9 mouse cellular contexts compared by ENCODE assay signal in genomic region chr16:44391877-44392548, GRCm38 (mm10). TPM values are rescaled to one million over a fixed set of nuclear protein-coding genes. Genes with fewer than 3 reads are reported as not detected.
DNase-seq lines count a peak whose midpoint lies in the region; ATAC-seq and TF ChIP-seq lines count a peak whose summit lies in the region.
"Had no signal": no experiment of that assay in that cellular context is flagged by ENCODE, and none has a peak within 500 bp of the region (broad histone marks: within the 10 kb centered on the region; RNA-seq: fewer than 3 reads in every experiment).

No protein-coding gene starts in this region.

- H3K4me3 ChIP-seq in liver, embryonic 12.5 days = no peak overlapping the region
- H3K4me3 ChIP-seq in embryonic facial prominence, embryonic 14.5 days (ENCODE audit: low read depth, low read length) = no peak overlapping the region
- no peak overlapping the region for H3K4me3 ChIP-seq in midbrain, embryonic 11.5 days (ENCODE audit: low read depth, low read length)
- no peak overlapping the region for H3K4me3 ChIP-seq in stomach, postnatal 0 days (ENCODE audit: low read depth, low read length)
- H3K4me3 ChIP-seq: embryonic facial prominence, embryonic 15.5 days had no signal

- no peak for TF ChIP-seq EP300 in stomach, postnatal 0 days (optimal IDR thresholded peaks at IDR 0.05)

- 0 out of 2 replicates have a peak, but pooled peaks cover 4% of the 10 kb centered on the region for H3K9me3 ChIP-seq in liver, embryonic 12.5 days (replicated peaks)
- H3K9me3 ChIP-seq in embryonic facial prominence, embryonic 14.5 days (ENCODE audit: control insufficient read depth, low read length) = no peaks in the 10 kb centered on the region
- H3K9me3 ChIP-seq in midbrain, embryonic 11.5 days (ENCODE audit: control insufficient read depth, low read length) = no peaks in the 10 kb centered on the region
- H3K9me3 ChIP-seq in stomach, postnatal 0 days (ENCODE audit: control insufficient read depth, low read length) = no peaks in the 10 kb centered on the region
- H3K9me3 ChIP-seq: embryonic facial prominence, embryonic 15.5 days had no signal

- no peak overlapping the region for H3K4me2 ChIP-seq in liver, embryonic 12.5 days
- no peak overlapping the region for H3K4me2 ChIP-seq in embryonic facial prominence, embryonic 14.5 days (ENCODE audit: low read depth, low read length)
- H3K4me2 ChIP-seq in midbrain, embryonic 11.5 days = no peak overlapping the region
- no peak overlapping the region for H3K4me2 ChIP-seq in stomach, postnatal 0 days (replicated peaks; ENCODE audit: low read depth)
- H3K4me2 ChIP-seq: embryonic facial prominence, embryonic 15.5 days had no signal

- ATAC-seq in liver, embryonic 12.5 days = no peak
- ATAC-seq in embryonic facial prominence, embryonic 14.5 days (ENCODE audit: low read depth) = no peak
- ATAC-seq in midbrain, embryonic 11.5 days (ENCODE audit: low FRiP score) = no peak
- ATAC-seq in stomach, postnatal 0 days (ENCODE audit: low FRiP score, low TSS enrichment) = peak; percentile 85

- 32% methylated on average over 9 of the region's 9 CpGs for WGBS in liver, embryonic 12.5 days (ENCODE audit: insufficient replicate concordance)
- WGBS in embryonic facial prominence, embryonic 14.5 days = 41% methylated on average over 9 of the region's 9 CpGs
- 42% methylated on average over 9 of the region's 9 CpGs for WGBS in midbrain, embryonic 11.5 days
- WGBS in stomach, postnatal 0 days = 37% methylated on average over 9 of the region's 9 CpGs

- H3K36me3 ChIP-seq in liver, embryonic 12.5 days = peaks cover 25% of the 10 kb centered on the region
- H3K36me3 ChIP-seq in embryonic facial prominence, embryonic 14.5 days (ENCODE audit: control insufficient read depth, insufficient read depth, low read length) = peaks cover 15% of the 10 kb centered on the region
- H3K36me3 ChIP-seq in midbrain, embryonic 11.5 days (ENCODE audit: control insufficient read depth, insufficient read depth, low read length) = 0 out of 2 replicates have a peak, but pooled peaks cover 4% of the 10 kb centered on the region
- H3K36me3 ChIP-seq in stomach, postnatal 0 days (ENCODE audit: control insufficient read depth, insufficient read depth, low read length) = no peaks in the 10 kb centered on the region

- no peak overlapping the region for H3K27ac ChIP-seq in liver, embryonic 12.5 days
- no peak overlapping the region for H3K27ac ChIP-seq in embryonic facial prominence, embryonic 14.5 days (replicated peaks; ENCODE audit: low read depth, low read length)
- H3K27ac ChIP-seq in midbrain, embryonic 11.5 days (ENCODE audit: low read depth, low read length) = no peak overlapping the region
- no peak overlapping the region for H3K27ac ChIP-seq in stomach, postnatal 0 days (replicated peaks)
- H3K27ac ChIP-seq: embryonic facial prominence, embryonic 15.5 days had no signal

- H3K4me1 ChIP-seq in liver, embryonic 12.5 days = peaks cover 13% of the 10 kb centered on the region
- H3K4me1 ChIP-seq in embryonic facial prominence, embryonic 14.5 days (ENCODE audit: control insufficient read depth, insufficient read depth, low read length) = peaks cover 9% of the 10 kb centered on the region; the same call in 1 of the 2 replicates
- H3K4me1 ChIP-seq in midbrain, embryonic 11.5 days (ENCODE audit: control insufficient read depth, insufficient read depth, low read length) = peaks cover 3% of the 10 kb centered on the region; the same call in 1 of the 2 replicates
- peaks cover 3% of the 10 kb centered on the region; the same call in 1 of the 2 replicates for H3K4me1 ChIP-seq in stomach, postnatal 0 days (replicated peaks; ENCODE audit: control insufficient read depth, insufficient read depth)

- H3K9ac ChIP-seq in liver, embryonic 12.5 days = no peak overlapping the region
- no peak overlapping the region for H3K9ac ChIP-seq in embryonic facial prominence, embryonic 14.5 days (ENCODE audit: low read depth, low read length)
- H3K9ac ChIP-seq in midbrain, embryonic 11.5 days (ENCODE audit: low read length) = no peak overlapping the region
- no peak overlapping the region for H3K9ac ChIP-seq in stomach, postnatal 0 days (ENCODE audit: low read length)
- H3K9ac ChIP-seq: embryonic facial prominence, embryonic 15.5 days had no signal

- H3K27me3 ChIP-seq in liver, embryonic 12.5 days (replicated peaks) = 0 out of 2 replicates have a peak, but pooled peaks cover 4% of the 10 kb centered on the region
- H3K27me3 ChIP-seq in embryonic facial prominence, embryonic 14.5 days (replicated peaks; ENCODE audit: control insufficient read depth, insufficient read depth, low read length) = no peaks in the 10 kb centered on the region
- no peaks in the 10 kb centered on the region for H3K27me3 ChIP-seq in midbrain, embryonic 11.5 days (ENCODE audit: control insufficient read depth, insufficient read depth, low read length)
- no peaks in the 10 kb centered on the region for H3K27me3 ChIP-seq in stomach, postnatal 0 days (ENCODE audit: control insufficient read depth, insufficient read depth, low read length)
- H3K27me3 ChIP-seq: embryonic facial prominence, embryonic 15.5 days had no signal

- DNase-seq in liver = peak; percentile 56
- DNase-seq in adrenal gland, postnatal 14 days = peak; percentile 80
- DNase-seq in embryonic facial prominence, embryonic 14.5 days (ENCODE audit: low spot score) = peak; percentile 56
- peak; percentile 68 for DNase-seq in induced T-regulatory cell, adult 2 months (ENCODE audit: low read depth)
- DNase-seq in left cerebral cortex, adult 9 months (ENCODE audit: low spot score in 2 of 2) = peak; percentile 77 to 83
- DNase-seq in midbrain, embryonic 11.5 days (ENCODE audit: low spot score, missing footprints) = peak; percentile 88
- peak; percentile 64 for DNase-seq in stomach, postnatal 0 days (ENCODE audit: low spot score)

- peak; percentile 87 for TF ChIP-seq CTCF in stomach, postnatal 0 days (IDR thresholded peaks at IDR 0.05; ENCODE audit: low read depth)

RNA-seq across cellular contexts. Expression of gene Cfap44, which starts 2.6 kb away (rescaled TPM):
- polyA plus RNA-seq in liver, embryonic 12.5 days (2016; fragmentation: Nextera tagmentation; extraction: Ambion mirVana) = 0.41 and 0.84 TPM in 2 replicates
- 0.71 and 1.4 TPM in 2 replicates for total RNA-seq in adrenal gland, postnatal 14 days (2021)
- 1.8 and 2.4 TPM in 2 replicates for polyA plus RNA-seq in embryonic facial prominence, embryonic 14.5 days (2014; fragmentation: Nextera tagmentation; extraction: Ambion mirVana)
- 0.89 and 1.5 TPM in 2 replicates for polyA plus RNA-seq in midbrain, embryonic 11.5 days (2014; fragmentation: Nextera tagmentation; extraction: Ambion mirVana)
- polyA plus RNA-seq in stomach, postnatal 0 days (2015; fragmentation: Nextera tagmentation; extraction: Ambion mirVana) = 0.05 and 0.13 TPM in 2 replicates

RNA-seq across cellular contexts. Expression of gene Spice1, which starts 45.1 kb away (rescaled TPM):
- 14.1 and 15.6 TPM in 2 replicates for polyA plus RNA-seq in liver, embryonic 12.5 days (2016; fragmentation: Nextera tagmentation; extraction: Ambion mirVana)
- total RNA-seq in adrenal gland, postnatal 14 days (2021) = 21.5 and 23.5 TPM in 2 replicates
- polyA plus RNA-seq in embryonic facial prominence, embryonic 14.5 days (2014; fragmentation: Nextera tagmentation; extraction: Ambion mirVana) = 28.8 and 29.2 TPM in 2 replicates
- 36.8 and 38.5 TPM in 2 replicates for polyA plus RNA-seq in midbrain, embryonic 11.5 days (2014; fragmentation: Nextera tagmentation; extraction: Ambion mirVana)
- polyA plus RNA-seq in stomach, postnatal 0 days (2015; fragmentation: Nextera tagmentation; extraction: Ambion mirVana) = 7.9 and 8.4 TPM in 2 replicates

RNA-seq across cellular contexts. Expression of gene Sidt1, which starts 59.0 kb away (rescaled TPM):
- polyA plus RNA-seq in liver, embryonic 12.5 days (2016; fragmentation: Nextera tagmentation; extraction: Ambion mirVana) = not detected in 2 replicates
- total RNA-seq in adrenal gland, postnatal 14 days (2021) = 11.3 and 12.6 TPM in 2 replicates
- 2.0 and 2.1 TPM in 2 replicates for polyA plus RNA-seq in embryonic facial prominence, embryonic 14.5 days (2014; fragmentation: Nextera tagmentation; extraction: Ambion mirVana)
- 0.15 and 0.31 TPM in 2 replicates for polyA plus RNA-seq in midbrain, embryonic 11.5 days (2014; fragmentation: Nextera tagmentation; extraction: Ambion mirVana)
- 9.8 and 11.1 TPM in 2 replicates for polyA plus RNA-seq in stomach, postnatal 0 days (2015; fragmentation: Nextera tagmentation; extraction: Ambion mirVana)
